Mouse (Mus musculus) fat pad, adult 2 months (tissue): Measurements from ENCODE around the gene Chpt1.
"Not testable (repeated sequence)": the region's sequence is repeated elsewhere in the genome, so short reads cannot be mapped to it uniquely, and the experiment has no call there.

ENCODE experiments used
- DNase-seq: peaks from one replicate; pipeline ENCODE4 v3.0.0-alpha.2; 2011; ENCODE audit warnings: low read depth, low spot score; ENCODE audit errors: extremely low read depth

The Chpt1 gene

DNA sequence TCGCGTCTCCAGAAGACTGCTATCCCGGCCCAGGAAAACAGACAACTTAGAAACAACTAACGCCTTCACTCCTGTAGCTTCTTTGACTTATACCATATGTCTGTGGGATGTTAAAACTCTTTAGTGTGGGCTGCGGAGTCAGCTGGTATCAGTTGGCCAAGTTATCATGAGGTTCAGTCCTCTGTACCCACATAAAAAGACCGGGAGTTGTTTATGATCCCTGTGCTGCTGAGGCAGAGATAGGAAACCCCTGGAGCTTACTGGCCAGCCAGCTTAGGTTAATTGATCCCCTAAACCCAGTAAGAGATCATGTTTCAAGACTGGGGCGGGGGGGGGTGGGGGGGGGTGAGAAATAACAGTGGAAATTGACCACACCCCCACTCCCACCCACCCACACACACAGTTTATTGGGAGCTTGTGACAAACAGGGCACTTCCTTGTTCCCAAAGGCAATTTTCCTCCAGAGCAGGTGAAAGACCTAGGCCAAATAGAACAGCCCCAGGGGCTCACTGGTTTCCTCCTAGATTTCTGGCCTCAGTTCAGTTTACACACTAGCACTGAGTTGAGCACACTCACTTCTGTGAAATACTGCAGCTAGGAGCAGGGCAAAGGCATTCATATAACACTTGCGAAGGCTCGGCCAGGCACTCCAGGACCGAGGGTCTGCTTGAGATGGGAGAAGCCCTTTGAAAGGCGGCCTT lies 6.9 kb downstream of the Chpt1 start:
- no peak for DNase-seq

DNA sequence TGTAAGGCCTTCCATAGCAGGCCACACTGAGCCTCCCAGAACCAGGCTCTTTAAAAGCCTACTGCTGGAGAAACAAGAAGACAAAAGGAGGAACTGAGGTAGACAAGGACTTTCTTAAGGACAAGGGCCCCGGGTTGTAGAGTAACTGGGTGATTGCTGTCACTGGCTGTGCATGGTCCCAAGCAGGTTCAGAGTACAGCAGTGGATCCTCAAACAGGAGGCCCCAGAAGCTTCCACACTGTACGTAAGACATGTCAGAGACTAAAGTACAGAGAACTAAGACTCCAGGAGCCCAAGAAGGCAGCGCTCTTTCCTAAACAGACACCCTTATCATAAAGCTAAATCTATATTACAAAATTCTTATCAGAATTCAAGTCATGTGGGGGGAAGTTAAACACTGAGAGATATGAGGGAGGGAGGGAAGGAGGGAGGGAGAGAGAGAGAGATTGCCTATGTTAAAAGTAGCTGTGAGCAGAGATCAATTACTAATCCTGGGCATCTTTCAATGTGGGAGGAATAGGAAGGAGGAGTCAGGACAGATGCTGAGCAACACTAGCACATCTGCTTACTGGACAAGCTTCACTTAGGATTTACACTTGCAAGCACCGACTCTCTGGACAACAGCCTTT lies 8.8 kb downstream of the Chpt1 start:
- no peak for DNase-seq

DNA sequence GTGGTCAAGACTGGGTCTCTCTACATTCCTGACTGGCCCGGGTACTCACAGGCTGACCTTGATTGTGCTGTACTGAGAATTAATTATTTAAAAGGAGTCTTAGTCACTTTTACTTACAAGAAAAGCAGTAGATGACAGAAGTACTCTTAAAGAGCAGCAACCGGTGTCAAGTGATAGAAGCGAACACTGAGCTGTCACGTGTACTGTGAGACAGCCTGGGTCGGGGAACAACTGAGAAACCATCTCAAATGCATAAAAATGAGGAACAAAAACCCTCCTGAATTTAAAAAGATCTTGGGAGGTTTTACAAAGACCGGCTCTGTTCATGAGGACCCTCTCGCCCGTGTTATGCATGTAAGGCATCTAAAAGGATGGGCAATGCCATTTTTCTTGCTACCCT lies 11.2 kb downstream of the Chpt1 start:
- no peak for DNase-seq

DNA sequence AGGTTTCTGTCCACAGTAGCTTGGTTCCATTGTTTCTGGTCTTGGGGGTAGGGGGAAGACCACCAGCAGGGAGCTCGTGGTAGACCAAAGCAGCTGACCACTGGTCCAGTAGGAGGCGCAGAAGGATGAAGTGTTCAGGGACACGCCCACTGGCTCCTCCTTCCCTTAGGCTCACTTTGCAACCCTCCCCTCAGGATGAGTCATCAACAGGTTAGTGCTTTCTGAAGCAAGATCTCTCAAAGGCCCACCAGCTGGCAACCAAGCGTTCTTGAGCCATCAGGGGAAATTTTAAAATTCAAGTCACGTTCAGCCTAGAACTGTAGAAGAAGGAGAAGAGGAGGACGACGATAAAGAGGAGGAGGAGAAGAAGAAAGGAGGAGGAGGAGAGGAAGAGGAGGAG lies 12.2 kb downstream of the Chpt1 start:
- no peak for DNase-seq

DNA sequence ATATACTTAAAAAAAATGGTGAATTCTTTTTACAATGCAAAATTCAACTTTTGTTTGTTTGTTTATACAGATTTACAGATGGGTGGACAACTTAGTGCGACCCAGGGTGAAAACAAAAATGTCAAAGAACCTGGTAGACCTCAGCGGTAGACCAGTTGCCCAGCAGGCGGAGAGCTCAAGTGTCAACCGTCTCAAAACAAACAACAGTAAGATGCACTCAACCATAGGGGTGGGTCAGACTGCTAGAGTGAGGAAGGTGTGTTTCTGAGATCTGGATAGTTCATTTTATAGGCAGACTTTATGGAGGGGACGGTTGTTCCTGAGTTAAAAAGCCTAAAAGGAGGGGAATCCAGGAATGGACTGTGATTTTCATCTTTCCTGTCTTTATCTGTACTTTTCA lies 15.2 kb downstream of the Chpt1 start:
- DNase-seq = no peak

DNA sequence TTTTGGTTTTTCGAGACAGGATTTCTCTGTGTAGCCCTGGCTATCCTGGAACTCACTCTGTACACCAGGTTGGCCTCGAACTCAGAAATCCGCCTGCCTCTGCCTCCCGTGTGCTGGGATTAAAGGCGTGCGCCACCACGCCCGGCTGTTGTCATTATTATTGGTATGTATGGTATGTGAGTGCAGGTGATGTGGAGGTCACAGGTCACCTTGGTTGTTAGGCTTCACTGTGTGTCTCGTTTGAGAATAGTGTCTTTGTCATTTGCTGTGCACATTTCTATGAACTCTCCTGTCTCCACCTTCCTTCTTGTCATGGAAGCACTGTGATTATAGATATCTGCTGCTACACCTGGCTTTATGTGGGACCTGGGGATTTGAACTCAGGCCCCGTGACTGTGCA lies 21.0 kb downstream of the Chpt1 start:
- not testable (repeated sequence) for DNase-seq

DNA sequence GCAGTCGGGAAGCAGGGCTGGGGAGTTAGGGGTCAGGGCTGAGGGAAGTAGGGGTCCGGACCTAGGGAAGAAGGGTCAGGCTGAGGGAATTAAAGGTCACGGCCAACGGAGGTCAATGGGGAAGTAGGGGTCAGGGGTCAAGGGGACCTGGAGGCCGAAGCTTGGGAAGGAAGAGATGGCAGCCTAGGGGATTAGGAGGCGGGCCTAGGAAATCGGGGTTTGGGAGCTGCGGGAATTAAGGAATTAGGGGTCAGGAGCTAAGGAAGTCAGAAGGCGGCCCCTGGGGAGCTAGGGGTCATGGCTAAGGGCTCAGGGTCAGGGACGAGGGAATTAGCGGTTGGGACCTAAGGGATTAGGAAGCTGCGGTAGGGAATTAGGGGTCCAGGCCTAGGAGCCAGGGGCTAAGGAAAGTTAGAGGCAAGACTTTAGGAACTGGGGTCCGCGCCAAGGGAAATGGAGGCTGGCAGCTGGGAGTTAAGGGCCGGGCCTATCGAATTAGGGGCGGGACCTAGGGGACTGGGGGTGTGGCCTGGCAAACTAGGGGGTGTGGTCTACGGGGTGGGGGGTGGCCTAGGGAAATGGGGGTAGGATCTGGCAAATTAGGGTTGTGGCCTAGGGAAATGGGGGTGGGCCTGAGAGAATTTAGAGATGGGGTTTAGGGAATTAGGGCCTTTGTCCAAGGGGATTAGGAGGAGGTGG lies 43.6 kb downstream of the Chpt1 start:
- no peak for DNase-seq

DNA sequence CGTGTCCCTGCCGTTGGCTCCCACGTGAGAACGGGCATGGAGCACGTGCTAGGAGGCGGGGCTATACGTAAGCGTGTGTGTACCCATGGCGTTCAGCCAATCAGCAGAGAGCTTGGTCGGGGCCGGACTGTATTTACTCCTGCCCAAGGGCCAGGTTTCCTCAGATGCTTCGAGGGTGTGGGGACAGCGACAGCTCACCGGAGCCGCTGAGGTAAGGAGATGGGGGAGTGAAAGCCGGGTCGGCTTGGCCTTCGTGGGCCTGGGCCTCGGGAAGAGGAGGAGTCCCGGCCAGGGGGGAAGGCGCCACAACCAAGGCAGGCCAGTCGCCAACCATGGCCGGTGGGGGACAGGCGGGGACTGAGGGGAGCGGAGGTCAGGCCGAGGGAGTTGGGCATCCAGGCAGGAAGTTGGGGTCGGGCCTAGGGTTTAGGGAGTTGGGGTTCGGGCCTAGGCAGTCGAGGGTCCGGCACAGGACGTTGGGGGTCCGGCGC lies 44.3 kb downstream of the Chpt1 start, which contains the start of gene Sycp3:
TSS of gene Sycp3 (plus strand) at position 68 of the 491 bp plus-strand sequence.
- DNase-seq = no peak

DNA sequence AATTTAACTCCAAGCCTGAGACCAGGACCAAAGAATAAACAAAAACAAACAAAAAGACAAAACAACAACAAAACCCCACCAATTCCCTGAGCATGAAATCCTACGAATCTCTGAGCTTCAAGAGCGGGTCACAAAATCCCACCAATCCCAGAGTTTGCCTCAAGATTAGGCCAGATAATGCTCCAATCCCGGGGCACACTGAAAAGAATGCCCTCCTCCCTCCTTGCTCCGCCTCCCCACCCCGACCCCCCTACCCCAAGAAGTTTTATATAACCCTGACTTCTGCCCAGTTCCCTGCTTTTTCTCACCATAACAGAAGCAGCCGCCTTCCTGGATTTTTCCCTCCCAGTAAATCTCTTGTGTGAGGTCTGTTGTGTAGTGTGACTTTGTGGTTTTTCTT lies 46.1 kb downstream of the Chpt1 start:
- DNase-seq = no peak

DNA sequence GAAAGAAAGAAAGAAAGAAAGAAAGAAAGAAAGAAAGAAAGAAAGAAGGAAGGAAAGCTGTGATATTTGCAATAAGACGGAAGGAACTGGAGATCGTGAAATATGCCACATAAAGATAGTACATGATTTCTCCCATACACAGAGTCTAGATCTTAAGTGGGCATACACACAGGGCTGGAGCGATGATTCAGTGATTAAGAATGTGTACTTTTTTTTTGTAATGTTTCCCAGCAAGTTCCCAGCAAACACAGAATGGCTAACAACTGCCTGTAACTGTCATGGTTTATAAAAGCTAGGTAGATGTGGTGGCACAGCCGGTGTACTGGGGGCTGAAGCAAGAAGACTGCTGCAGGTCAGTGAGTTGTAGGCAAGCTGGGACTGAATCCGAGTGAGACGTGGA lies 51.9 kb downstream of the Chpt1 start:
- no peak for DNase-seq

DNA sequence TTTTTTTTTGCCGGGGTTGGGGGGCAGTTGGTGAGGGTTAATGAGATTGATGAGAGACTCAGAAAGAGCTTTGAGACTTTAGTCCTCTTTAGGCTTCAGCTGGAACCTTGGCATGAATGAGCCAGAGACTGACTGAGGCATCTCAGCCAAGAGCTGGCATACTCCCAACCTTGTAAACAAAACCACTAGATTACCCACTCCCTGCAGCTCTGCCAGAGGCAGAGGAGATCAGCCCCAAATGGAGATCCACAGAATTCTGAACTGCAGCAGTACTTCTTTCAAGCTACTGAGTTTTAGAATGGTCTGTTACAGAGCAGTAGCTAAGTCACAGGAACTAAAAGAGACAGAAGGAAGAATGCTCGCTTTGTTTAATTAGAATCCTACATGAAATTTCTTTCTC lies 52.7 kb downstream of the Chpt1 start:
- no peak for DNase-seq

DNA sequence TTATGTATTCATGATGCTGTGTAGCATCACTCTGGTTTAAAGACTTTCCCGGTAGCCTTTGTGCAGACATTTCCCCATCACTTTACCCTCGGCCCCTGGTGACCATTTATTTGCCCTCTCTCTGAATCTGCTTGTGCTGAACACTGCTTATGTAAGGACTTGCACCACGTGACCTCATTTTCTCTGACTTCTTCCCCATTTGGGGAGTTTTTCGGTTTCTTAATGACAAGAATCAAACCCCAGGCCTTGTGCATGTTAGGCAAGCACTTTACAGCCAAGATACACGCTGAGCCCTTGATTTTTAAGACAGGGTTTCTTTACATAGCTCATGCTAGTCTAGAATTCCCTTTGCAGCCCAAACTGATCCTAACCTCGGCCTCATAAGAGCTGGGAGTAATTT lies 62.6 kb downstream of the Chpt1 start:
- DNase-seq = no peak

DNA sequence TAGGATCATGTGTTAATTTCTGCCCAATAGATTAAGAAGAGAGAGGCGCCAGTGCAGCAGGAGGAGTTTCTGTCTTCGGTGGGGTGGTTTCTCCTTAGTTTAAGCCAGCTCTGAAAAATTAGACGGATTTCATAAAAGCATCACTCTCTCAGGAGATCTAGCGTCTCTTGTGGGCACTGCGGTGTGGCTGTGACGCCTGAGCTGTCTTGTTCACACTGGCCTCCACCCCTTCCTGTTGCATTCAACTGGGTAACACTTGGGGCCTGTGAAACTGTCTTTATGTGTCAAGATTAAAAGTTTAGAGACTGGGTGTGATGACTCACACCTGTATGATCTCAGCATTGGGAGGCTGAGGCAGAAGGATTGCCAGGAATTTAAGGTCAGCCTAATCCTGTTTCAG lies 75.9 kb downstream of the Chpt1 start:
- no peak for DNase-seq

DNA sequence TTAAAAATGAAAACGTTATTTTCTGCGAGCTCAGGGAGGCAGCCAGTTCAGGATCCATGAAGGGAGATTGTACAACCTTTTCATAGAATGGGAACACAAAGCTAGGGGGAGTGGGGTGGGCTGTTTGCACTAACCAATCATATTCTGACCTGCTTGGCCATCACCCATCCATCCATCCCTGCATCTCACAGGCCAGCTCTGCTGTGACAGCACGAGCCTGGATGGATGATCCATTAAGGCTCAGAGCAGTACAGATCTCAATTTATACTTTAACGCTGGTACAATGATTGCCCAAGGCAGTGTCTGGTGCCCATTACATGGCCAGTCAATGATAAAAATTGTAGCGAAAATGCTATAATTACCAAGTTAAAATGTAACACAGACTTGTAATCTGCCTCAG lies 77.0 kb downstream of the Chpt1 start:
- DNase-seq = no peak

DNA sequence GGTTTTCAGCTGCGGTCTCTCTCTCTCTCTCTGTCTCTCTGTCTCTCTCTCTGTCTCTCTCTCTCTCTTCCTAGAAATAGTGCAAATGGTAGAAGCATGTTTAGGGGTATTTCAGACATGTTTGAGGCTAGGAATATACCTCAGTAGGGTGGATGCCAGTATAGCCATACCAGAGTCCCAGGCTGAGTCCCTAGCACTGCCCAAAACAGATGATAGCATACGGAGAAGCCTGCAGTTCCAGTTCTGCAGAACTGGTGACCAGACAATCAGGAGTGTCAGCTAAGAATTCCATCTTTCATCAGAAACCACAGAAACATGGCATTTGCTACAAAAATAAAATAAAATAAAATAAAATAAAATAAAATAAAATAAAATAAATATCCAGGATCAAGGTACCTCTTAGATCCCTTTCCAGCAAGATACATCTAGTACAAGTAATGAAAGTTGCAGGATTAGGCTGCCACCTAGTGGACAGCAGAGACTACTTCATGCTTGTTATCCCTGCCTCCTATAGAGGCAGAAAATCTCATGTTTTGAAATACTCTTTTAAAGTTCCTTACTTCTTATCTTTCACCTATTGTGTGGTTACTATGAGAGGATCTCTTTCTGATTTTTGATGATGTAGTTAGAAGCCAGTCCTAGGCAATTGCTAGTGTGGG lies 77.6 kb downstream of the Chpt1 start:
- DNase-seq = no peak

DNA sequence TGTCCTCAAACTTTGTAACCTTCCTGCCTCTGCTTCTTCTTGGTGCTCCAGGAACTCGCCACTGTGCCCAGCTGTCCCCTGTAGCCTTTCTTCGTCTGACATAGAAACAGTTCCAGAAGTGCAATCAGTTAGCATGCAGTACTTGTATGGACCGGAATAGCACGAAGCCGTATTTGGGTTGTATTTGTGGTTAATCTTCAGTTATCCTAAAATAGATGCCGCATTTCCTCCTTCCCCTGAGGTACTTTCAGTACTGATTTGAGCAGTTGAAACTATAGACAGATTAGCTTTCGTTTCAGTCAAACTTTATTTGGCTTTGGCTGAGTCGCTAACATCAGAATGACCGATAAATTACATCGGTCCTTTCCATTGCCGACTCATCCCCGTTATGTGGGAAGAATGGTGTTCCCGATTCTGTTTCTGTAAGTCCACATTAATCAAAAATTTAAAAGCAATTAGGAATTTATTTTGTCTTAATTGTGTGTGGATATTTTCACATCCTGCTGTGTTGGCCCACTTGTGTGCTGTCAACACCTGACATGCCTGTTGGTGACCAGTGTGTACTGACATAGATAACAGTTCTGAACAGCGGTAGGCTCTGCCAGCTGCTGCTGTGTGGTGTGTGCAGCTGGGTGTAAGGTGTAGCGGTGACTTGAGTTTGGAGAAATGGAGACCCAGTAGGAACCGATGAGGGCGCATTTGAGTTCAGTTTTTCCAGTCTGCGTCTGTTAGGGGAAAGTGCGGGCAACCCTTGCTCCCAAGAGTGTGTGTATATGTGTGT lies 83.0 kb downstream of the Chpt1 start:
- DNase-seq = no peak

DNA sequence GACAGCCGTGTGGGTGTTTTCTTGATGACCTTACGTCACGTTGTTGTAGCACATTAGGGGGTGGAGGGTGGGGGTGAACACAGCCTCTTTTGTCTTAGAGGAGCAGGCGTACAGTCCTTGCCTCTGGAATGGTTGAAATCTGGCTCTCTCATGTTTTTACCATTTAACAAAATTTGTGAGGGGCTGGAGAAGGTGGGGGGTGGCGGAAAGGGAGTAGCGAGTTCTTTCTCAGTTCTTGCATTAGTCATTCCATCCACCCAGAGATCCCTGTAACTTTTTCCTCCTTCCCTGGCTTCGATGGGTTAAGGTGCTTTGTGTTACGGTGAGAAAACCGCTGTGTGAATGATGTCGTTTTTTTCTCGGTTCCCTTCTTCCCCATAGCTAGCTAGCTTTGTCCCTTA lies 83.7 kb downstream of the Chpt1 start:
- no peak for DNase-seq

DNA sequence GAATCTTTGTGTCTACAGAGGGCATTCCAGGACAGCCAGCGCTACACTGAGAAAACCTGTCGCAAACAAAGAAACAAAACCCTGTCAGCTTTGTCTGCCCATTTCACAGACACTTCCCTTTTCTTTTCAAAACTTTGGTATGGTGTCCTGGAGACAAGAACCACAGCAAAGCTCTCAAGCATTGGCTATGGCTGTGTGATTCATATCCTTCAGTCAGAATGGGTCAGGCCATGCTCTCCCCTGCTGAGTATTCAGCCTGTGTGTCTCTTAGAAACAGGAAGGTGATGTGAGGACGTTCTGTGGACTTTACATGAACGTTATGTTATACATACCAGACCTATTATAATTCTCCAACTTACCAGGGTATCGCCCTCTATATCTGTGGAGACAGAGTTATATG lies 86.2 kb downstream of the Chpt1 start:
- DNase-seq = no peak

DNA sequence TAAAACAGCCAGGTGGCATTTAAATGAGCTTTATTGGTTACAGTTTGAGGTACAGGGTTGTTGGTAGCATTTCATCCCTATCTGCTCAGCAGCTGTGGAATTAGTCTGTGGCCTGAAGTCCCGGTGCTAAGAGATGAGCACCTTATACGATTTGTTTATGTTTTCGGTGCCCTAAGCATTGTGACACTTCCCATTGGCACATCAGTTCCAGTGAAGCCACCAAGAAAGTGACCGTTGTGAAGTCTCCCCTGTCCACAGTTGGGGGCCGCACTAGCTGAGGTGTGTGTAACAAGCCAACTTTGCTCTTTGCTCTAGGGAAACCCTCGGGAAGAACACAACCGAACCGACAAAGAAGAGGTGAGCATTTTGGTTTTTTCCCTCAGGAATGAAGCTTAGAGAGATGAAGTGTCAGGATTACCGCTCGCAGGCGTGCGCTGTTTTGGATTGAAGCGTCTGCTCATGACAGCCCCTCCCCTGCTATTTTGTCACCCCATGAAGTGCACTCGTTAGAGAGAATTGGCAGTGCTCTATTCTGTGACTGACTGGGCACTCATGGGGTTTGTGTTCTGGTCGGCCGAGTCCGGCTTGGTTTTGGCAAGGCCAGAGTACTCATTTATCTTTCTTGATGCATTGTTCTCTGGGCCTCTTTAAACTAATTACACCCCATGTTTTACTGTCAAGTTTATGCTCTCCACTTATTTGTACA lies 91.4 kb downstream of the Chpt1 start:
- no peak for DNase-seq

DNA sequence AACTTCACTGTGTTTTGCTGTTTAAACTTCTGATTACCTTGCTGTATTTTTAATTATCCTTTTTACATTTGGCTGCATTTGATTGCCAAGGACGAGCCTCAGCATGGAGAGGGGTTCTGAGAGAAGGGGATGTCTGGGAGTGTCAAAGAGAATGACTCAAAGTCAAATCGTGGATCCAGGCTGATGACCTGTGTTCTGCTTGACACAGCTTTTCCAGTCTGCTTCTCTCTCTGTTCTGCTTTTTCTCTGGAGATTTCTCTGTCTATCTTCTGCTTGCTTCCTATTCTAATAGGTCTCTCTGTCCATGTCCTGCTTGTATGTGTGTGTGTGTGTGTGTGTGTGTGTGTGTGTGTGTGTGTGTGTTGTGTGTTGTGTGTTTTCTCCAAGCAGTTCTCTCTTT lies 94.1 kb downstream of the Chpt1 start:
- DNase-seq = no peak
